Mouse (Mus musculus): ENCODE measurements around the gene Sh2b1.

- no peak for TF ChIP-seq CTCF (IDR thresholded peaks at IDR 0.05; ENCODE audit: insufficient read depth, low read depth, low read length)
- TF ChIP-seq POLR2A (IDR thresholded peaks at IDR 0.05; ENCODE audit: insufficient read depth, low read depth, low read length) = no peak
Measured at GRCm38 (mm10) chr7:126456382-126457266, 18.6 kb downstream of the Sh2b1 start.

Data from olfactory bulb, adult 2 months (tissue).